In genomic region chr13:72121554-72122229, GRCm38 (mm10) we compare ENCODE assay signal across 16 mouse cellular contexts.
DNase-seq lines count a peak whose midpoint lies in the region; ATAC-seq lines count a peak whose summit lies in the region.
"Had no signal": no experiment of that assay in that cellular context is flagged by ENCODE, and none has a peak within 500 bp of the region (broad histone marks: within the 10 kb centered on the region; RNA-seq: fewer than 3 reads in every experiment).

No protein-coding gene starts in this region.

- no peak overlapping the region for H3K4me3 ChIP-seq in forebrain, embryonic 11.5 days (ENCODE audit: low read depth, low read length)
- no peak overlapping the region for H3K4me3 ChIP-seq in hindbrain, embryonic 16.5 days (ENCODE audit: low read length)
- H3K4me3 ChIP-seq: embryonic facial prominence, embryonic 13.5 days; heart, embryonic 13.5 days; neural tube, embryonic 13.5 days had no signal

- peaks cover 48% of the 10 kb centered on the region for H3K27me3 ChIP-seq in forebrain, embryonic 11.5 days (ENCODE audit: control insufficient read depth, insufficient read depth, low read length)
- no peaks in the 10 kb centered on the region for H3K27me3 ChIP-seq in hindbrain, embryonic 16.5 days (replicated peaks; ENCODE audit: control insufficient read depth, insufficient read depth, low read length)

- H3K36me3 ChIP-seq in forebrain, embryonic 11.5 days (ENCODE audit: control insufficient read depth, insufficient read depth, low read length): no peaks in the 10 kb centered on the region
- no peaks in the 10 kb centered on the region for H3K36me3 ChIP-seq in hindbrain, embryonic 16.5 days (ENCODE audit: control insufficient read depth, insufficient read depth, low read length)
- H3K36me3 ChIP-seq: embryonic facial prominence, embryonic 13.5 days; heart, embryonic 13.5 days; neural tube, embryonic 13.5 days had no signal

- intact Hi-C loops in gastrocnemius, postnatal 36 days (cut with DNase I): no loop called here

- peak; percentile 49; the same call in 1 of the 2 replicates for ATAC-seq in forebrain, embryonic 11.5 days (replicated peaks; ENCODE audit: low FRiP score)
- ATAC-seq in hindbrain, embryonic 16.5 days: peak; percentile 48
- ATAC-seq in megakaryocyte, adult 5-6 weeks (ENCODE audit: poor library complexity, severe bottlenecking): no peak
- ATAC-seq: CD4-positive, CD25-positive, alpha-beta regulatory T cell, adult 4 months had no signal

- H3K4me1 ChIP-seq in forebrain, embryonic 11.5 days (replicated peaks; ENCODE audit: control insufficient read depth, insufficient read depth, low read length): peaks cover 12% of the 10 kb centered on the region; the same call in 1 of the 2 replicates
- peaks cover 7% of the 10 kb centered on the region; the same call in 1 of the 2 replicates for H3K4me1 ChIP-seq in hindbrain, embryonic 16.5 days (ENCODE audit: control insufficient read depth, insufficient read depth, low read depth, low read length)

- H3K9ac ChIP-seq in forebrain, embryonic 11.5 days (ENCODE audit: low read length): no peak overlapping the region
- no peak overlapping the region for H3K9ac ChIP-seq in hindbrain, embryonic 16.5 days (ENCODE audit: low read depth, low read length)
- H3K9ac ChIP-seq: embryonic facial prominence, embryonic 13.5 days; heart, embryonic 13.5 days; liver, embryonic 14.5 days; neural tube, embryonic 13.5 days had no signal

- H3K27ac ChIP-seq in forebrain, embryonic 11.5 days (ENCODE audit: low read depth, low read length): no peak overlapping the region
- no peak overlapping the region for H3K27ac ChIP-seq in hindbrain, embryonic 16.5 days (ENCODE audit: low read depth, low read length)
- H3K27ac ChIP-seq: embryonic facial prominence, embryonic 13.5 days; heart, embryonic 13.5 days; liver, embryonic 14.5 days; neural tube, embryonic 13.5 days had no signal

- no peak overlapping the region for H3K4me2 ChIP-seq in forebrain, embryonic 11.5 days (ENCODE audit: low read depth, low read length, severe bottlenecking)
- no peak overlapping the region for H3K4me2 ChIP-seq in hindbrain, embryonic 16.5 days (ENCODE audit: low read length)
- H3K4me2 ChIP-seq: embryonic facial prominence, embryonic 13.5 days; heart, embryonic 13.5 days; neural tube, embryonic 13.5 days had no signal

- WGBS in forebrain, embryonic 11.5 days: 50% methylated on average over 18 of the region's 18 CpGs
- WGBS in hindbrain, embryonic 16.5 days: 60% methylated on average over 18 of the region's 18 CpGs

- peak; percentile 30 for DNase-seq in thymus, postnatal 4 days
- DNase-seq in thymus, postnatal 36 days: no peak
- no peak for DNase-seq in forebrain, embryonic 11.5 days (ENCODE audit: low spot score)
- DNase-seq in kidney, adult 11 months: no peak
- no peak for DNase-seq in gastrocnemius, postnatal 36 days
- DNase-seq: cerebellum, adult 11 months; kidney, adult 2 months; kidney, postnatal 4 days; thymus, adult 2 months had no signal

- no peaks in the 10 kb centered on the region for H3K9me3 ChIP-seq in forebrain, embryonic 11.5 days (ENCODE audit: control insufficient read depth, low read length)
- H3K9me3 ChIP-seq in hindbrain, embryonic 16.5 days (ENCODE audit: control insufficient read depth, low read length): no peaks in the 10 kb centered on the region
- H3K9me3 ChIP-seq: embryonic facial prominence, embryonic 13.5 days; heart, embryonic 13.5 days; neural tube, embryonic 13.5 days had no signal
